Mouse (Mus musculus) limb, embryonic 10.5 days (tissue): ENCODE results near the gene Serpina12. TPM values are rescaled to one million over a fixed set of nuclear protein-coding genes. Genes with fewer than 3 reads are reported as not detected.
A peak's percentile ranks its signal among the peaks of the same experiment; 100 is the strongest.

Source experiments
- DNase-seq: peaks from one replicate; pipeline ENCODE4 v3.0.0-alpha.2; 2017; ENCODE audit warnings: low spot score
- H3K27ac ChIP-seq: fragments of 300-500 bp; sonication (generic); 2 replicates; pipeline ENCODE4 v1.5.1; 2016; ENCODE audit warnings: mild to moderate bottlenecking
- H3K27me3 ChIP-seq: fragments of 300-500 bp; sonication (generic); 2 replicates; pipeline ENCODE4 v1.6.1; 2016; ENCODE audit warnings: low read depth, mild to moderate bottlenecking; ENCODE audit not compliant: poor library complexity, severe bottlenecking
- H3K36me3 ChIP-seq: fragments of 300-500 bp; sonication (generic); 2 replicates; pipeline ENCODE4 v1.6.1; 2016; ENCODE audit warnings: mild to moderate bottlenecking, moderate library complexity
- H3K4me1 ChIP-seq: fragments of 300-500 bp; sonication (generic); 2 replicates; pipeline ENCODE4 v1.6.1; 2016
- H3K4me3 ChIP-seq: fragments of 300-500 bp; sonication (generic); 2 replicates; pipeline ENCODE4 v1.5.1; 2016; ENCODE audit warnings: mild to moderate bottlenecking, moderate library complexity
- H3K9me3 ChIP-seq: fragments of 300-500 bp; sonication (generic); replicated peaks from 2 replicates; pipeline ENCODE4 v1.6.1; 2016; ENCODE audit warnings: mild to moderate bottlenecking
- WGBS: fragments of 180-500 bp; shearing (Covaris S2); methylation state at CpG from one replicate; pipeline ENCODE4 v1.1.7; 2016; 5-methylcytosine and 5-hydroxymethylcytosine counted together
- polyA plus RNA-seq: library from polyadenylated mRNA; unstranded; fragments of >200 nt; fragmentation: Nextera tagmentation; extraction: Ambion mirVana; gene quantifications from 2 replicates; pipeline ENCODE4 v1.2.1, GENCODE M21; 2016

Serpina12 gene
- polyA plus RNA-seq, 1 experiment from 2014 or later, result not detected

GRCm38 (mm10) chr12:104000594-104000993 lies 43.6 kb downstream of the Serpina12 start:
- DNase-seq, result no peak
- Histone ChIP-seq H3K4me1 (0 out of 2 replicates have a peak, but pooled peaks cover 6% of the 10 kb centered on the region), H3K36me3 (no peaks in the 10 kb centered on the region), H3K4me3 (no peak overlapping the region), H3K27me3 (no peaks in the 10 kb centered on the region), H3K27ac (no peak overlapping the region), H3K9me3 (no peaks in the 10 kb centered on the region; the same call in 1 of the 2 replicates)
- 92% methylated on average over 3 of the region's 3 CpGs for WGBS

- WGBS, result 93% methylated on average over 8 of the region's 8 CpGs
- 0 out of 2 replicates have a peak, but pooled peaks cover 6% of the 10 kb centered on the region for H3K4me1 ChIP-seq
- H3K9me3 ChIP-seq, result no peaks in the 10 kb centered on the region; the same call in 1 of the 2 replicates
- no peaks in the 10 kb centered on the region for H3K27me3 ChIP-seq
- no peaks in the 10 kb centered on the region for H3K36me3 ChIP-seq
- no peak for DNase-seq
- H3K4me3 ChIP-seq, result no peak overlapping the region
- H3K27ac ChIP-seq, result no peak overlapping the region
These were observed 44.6 kb downstream of the Serpina12 start for GRCm38 (mm10) chr12:103999611-104000010.

DNA sequence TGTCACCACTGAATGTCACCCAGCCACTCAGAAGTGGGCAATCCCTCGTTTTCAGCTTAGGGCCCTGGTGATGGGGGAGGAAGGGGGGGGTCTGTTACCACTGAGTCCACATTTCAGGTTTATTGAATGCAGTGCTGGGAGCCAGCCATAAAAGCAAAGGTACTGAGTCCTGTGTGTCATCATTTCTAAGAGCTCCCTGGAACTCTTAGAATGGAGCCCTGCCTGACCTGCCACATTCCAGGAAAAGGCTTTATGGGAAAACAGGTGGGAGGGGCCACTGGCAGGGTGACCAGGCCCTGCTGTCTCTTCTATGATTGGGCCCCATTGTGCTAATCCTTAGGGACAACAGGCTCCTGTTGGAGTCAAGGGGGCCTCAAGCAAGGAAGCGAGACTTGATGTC lies 47.7 kb downstream of the Serpina12 start:
- Histone ChIP-seq H3K9me3 (no peaks in the 10 kb centered on the region), H3K27ac (no peak overlapping the region), H3K4me3 (no peak overlapping the region), H3K36me3 (no peaks in the 10 kb centered on the region), H3K27me3 (no peaks in the 10 kb centered on the region), H3K4me1 (0 out of 2 replicates have a peak, but pooled peaks cover 6% of the 10 kb centered on the region)
- DNase-seq, result no peak
- 72% methylated on average over 2 of the region's 2 CpGs for WGBS

DNA sequence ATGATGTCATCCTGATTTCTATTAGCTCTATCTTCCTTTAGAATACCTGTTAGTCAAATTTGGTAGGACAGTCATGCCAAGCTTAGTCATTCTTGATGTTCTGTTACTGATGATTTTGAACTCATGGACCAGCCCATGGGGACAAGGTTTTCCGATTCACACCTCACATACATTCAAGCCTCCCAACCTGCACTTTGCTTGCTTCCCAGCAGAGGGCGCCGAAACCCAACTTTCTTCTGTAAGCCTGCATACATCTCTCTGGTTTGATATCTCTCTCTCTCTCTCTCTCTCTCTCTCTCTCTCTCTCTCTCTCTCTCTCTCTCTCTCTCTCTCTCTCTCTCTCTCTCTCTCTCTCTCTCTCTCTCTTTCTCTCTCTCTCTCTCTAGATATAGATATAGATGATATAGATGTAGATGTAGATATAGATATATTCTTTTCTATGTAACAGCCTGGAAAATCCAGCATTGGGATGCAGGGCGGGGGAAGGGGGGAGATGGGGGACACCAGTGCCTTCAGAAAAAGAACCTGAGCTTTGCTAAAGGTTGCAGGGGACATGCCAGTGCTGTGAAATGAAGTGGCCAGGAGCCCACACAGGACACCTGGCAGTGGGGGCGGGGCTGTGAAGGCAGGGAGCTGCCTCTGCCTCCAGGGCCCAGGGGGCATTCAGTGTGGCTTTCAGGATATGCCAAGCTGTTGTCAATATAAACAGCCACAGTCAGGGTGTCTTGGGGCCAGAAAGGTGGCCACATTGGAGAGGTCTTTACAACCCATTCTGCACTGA lies 48.8 kb downstream of the Serpina12 start:
- no peak overlapping the region for H3K27ac ChIP-seq
- H3K27me3 ChIP-seq, result no peaks in the 10 kb centered on the region
- 0 out of 2 replicates have a peak, but pooled peaks cover 6% of the 10 kb centered on the region for H3K4me1 ChIP-seq
- no peak overlapping the region for H3K4me3 ChIP-seq
- H3K9me3 ChIP-seq, result no peaks in the 10 kb centered on the region
- H3K36me3 ChIP-seq, result no peaks in the 10 kb centered on the region
- WGBS, result 44% methylated on average over 5 of the region's 5 CpGs
- peak; percentile 74 for DNase-seq

DNA sequence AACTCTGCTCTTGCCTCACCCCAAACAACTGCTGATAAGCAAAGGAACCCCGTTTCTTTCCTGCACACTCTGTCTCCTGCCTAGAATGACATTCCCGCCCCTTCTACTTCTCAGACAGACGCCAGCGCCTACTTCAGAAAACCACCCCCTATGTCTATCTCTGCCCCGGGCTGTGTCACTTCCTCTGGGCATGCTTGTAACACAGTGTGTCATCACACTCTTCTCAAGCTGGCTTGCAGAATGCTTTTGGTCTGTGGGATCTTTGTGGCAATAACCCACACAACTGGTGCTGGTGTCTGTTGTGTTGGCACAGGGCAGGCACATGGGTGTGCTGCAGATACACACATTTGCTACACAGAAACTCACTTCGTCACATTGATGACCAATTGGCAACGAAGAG lies 51.3 kb downstream of the Serpina12 start:
- 76% methylated on average over 7 of the region's 7 CpGs for whole genome bisulfite sequencing
- Histone ChIP-seq H3K36me3 (no peaks in the 10 kb centered on the region), H3K27ac (no peak overlapping the region), H3K4me3 (no peak overlapping the region), H3K4me1 (0 out of 2 replicates have a peak, but pooled peaks cover 6% of the 10 kb centered on the region), H3K9me3 (no peaks in the 10 kb centered on the region), H3K27me3 (no peaks in the 10 kb centered on the region)
- DNase-seq, result no peak

GRCm38 (mm10) chr12:103989857-103990256 lies 54.4 kb downstream of the Serpina12 start, which contains the start of gene Serpina11:
TSS of gene Serpina11 (minus strand) at chr12:103989957.
- WGBS, result 92% methylated on average over 6 of the region's 6 CpGs
- Histone ChIP-seq H3K27me3 (no peaks in the 10 kb centered on the region), H3K27ac (no peak within 1 kb of the TSS)

GRCm38 (mm10) chr12:103989514-103989767 lies 54.8 kb downstream of the Serpina12 start:
- no peaks in the 10 kb centered on the region for H3K9me3 ChIP-seq
- DNase-seq, result no peak
- H3K4me1 ChIP-seq, result no peaks in the 10 kb centered on the region
- no peaks in the 10 kb centered on the region for H3K36me3 ChIP-seq
- WGBS, result 64% methylated on average over 2 of the region's 2 CpGs
- no peak overlapping the region for H3K4me3 ChIP-seq
- no peaks in the 10 kb centered on the region for H3K27me3 ChIP-seq
- no peak overlapping the region for H3K27ac ChIP-seq

More at GRCm38 (mm10) chr12:103989857-103990256, 54.4 kb downstream of the Serpina12 start, which contains the start of gene Serpina11:
- Histone ChIP-seq H3K36me3 (no peaks in the 10 kb centered on the region), H3K4me1 (no peaks in the 10 kb centered on the region), H3K9me3 (no peaks in the 10 kb centered on the region), H3K4me3 (no peak within 1 kb of the TSS)
- DNase-seq, result no peak

GRCm38 (mm10) chr12:103988754-103989513 lies 55.3 kb downstream of the Serpina12 start:
- WGBS, result 64% methylated on average over 14 of the region's 14 CpGs
- Histone ChIP-seq H3K9me3 (no peaks in the 10 kb centered on the region), H3K4me3 (no peak overlapping the region)

DNA sequence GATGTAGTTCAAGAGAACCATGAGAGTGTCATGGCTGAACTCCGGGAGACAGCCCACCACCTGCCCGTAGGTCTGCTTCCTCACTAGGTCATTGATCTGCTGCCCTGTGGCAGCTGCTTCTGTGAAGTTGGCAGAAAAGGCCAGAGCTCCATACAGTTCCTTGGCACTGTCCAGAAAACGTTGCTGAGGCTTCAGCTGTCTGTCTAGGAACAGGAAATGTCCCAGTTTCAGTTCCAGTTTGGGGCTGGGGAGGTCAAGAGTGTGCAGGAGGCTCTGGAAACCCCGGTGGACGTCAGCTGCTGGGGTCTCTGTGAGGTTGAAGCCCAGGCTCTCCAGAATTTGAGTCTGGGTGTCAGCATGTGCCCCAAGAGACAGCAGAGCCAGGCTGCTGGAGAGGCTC lies 58.4 kb downstream of the Serpina12 start:
- 71% methylated on average over 5 of the region's 5 CpGs for WGBS
- H3K36me3 ChIP-seq, result no peaks in the 10 kb centered on the region
- no peaks in the 10 kb centered on the region for H3K9me3 ChIP-seq
- H3K27ac ChIP-seq, result no peak overlapping the region
- DNase-seq, result no peak
- H3K4me3 ChIP-seq, result no peak overlapping the region
- H3K27me3 ChIP-seq, result no peaks in the 10 kb centered on the region
- no peaks in the 10 kb centered on the region for H3K4me1 ChIP-seq

More at GRCm38 (mm10) chr12:103988754-103989513, 55.3 kb downstream of the Serpina12 start:
- Histone ChIP-seq H3K36me3 (no peaks in the 10 kb centered on the region), H3K4me1 (no peaks in the 10 kb centered on the region), H3K27me3 (no peaks in the 10 kb centered on the region), H3K27ac (no peak overlapping the region)
- no peak for DNase-seq

- peak; percentile 54 for DNase-seq
- H3K27me3 ChIP-seq, result no peaks in the 10 kb centered on the region
- no peak overlapping the region for H3K4me3 ChIP-seq
- H3K4me1 ChIP-seq, result no peaks in the 10 kb centered on the region
- WGBS, result 71% methylated on average over 4 of the region's 4 CpGs
- no peak overlapping the region for H3K27ac ChIP-seq
- H3K9me3 ChIP-seq, result no peaks in the 10 kb centered on the region
- H3K36me3 ChIP-seq, result no peaks in the 10 kb centered on the region
These were observed 59.3 kb downstream of the Serpina12 start for GRCm38 (mm10) chr12:103984935-103985334.

GRCm38 (mm10) chr12:103981646-103982360 lies 62.4 kb downstream of the Serpina12 start:
- peaks cover 7% of the 10 kb centered on the region for H3K4me1 ChIP-seq
- DNase-seq, result no peak
- no peaks in the 10 kb centered on the region for H3K27me3 ChIP-seq
- no peak overlapping the region for H3K27ac ChIP-seq
- no peaks in the 10 kb centered on the region for H3K9me3 ChIP-seq
- no peak overlapping the region for H3K4me3 ChIP-seq
- 73% methylated on average over 7 of the region's 7 CpGs for WGBS
- H3K36me3 ChIP-seq, result no peaks in the 10 kb centered on the region
